Mouse (Mus musculus) hindbrain, embryonic 15.5 days (tissue): ENCODE measurements around the gene Adcyap1r1. TPM values are rescaled to one million over a fixed set of nuclear protein-coding genes. Genes with fewer than 3 reads are reported as not detected.

ENCODE experiments used
- ATAC-seq: fragments of 200-750 bp; cut with Nextera tagmentation; 2 replicates; pipeline ENCODE4 v1.8.0; 2017; ENCODE audit warnings: low read depth, moderate number of reproducible peaks, moderate TSS enrichment; ENCODE audit not compliant: low FRiP score
- H3K27ac ChIP-seq: fragments of 300-500 bp; sonication (generic); replicated peaks from 2 replicates; pipeline ENCODE4 v1.5.1; 2015; ENCODE audit warnings: mild to moderate bottlenecking, inconsistent platforms
- H3K27me3 ChIP-seq: fragments of 300-500 bp; sonication (generic); 2 replicates; pipeline ENCODE4 v1.6.1; 2015; ENCODE audit warnings: control low read depth, inconsistent platforms
- H3K36me3 ChIP-seq: fragments of 300-500 bp; sonication (generic); 2 replicates; pipeline ENCODE4 v1.6.1; 2015; ENCODE audit warnings: control low read depth, inconsistent platforms
- H3K4me1 ChIP-seq: fragments of 300-500 bp; sonication (generic); replicated peaks from 2 replicates; pipeline ENCODE4 v1.6.1; 2015; ENCODE audit warnings: control low read depth, inconsistent platforms
- H3K4me2 ChIP-seq: fragments of 300-500 bp; sonication (generic); 2 replicates; pipeline ENCODE4 v1.6.1; 2015; ENCODE audit warnings: moderate library complexity, mild to moderate bottlenecking, inconsistent platforms
- H3K4me3 ChIP-seq: fragments of 300-500 bp; sonication (generic); 2 replicates; pipeline ENCODE4 v1.5.1; 2015; ENCODE audit warnings: mild to moderate bottlenecking, inconsistent platforms
- H3K9ac ChIP-seq: fragments of 300-500 bp; sonication (generic); 2 replicates; pipeline ENCODE4 v1.6.1; 2015; ENCODE audit warnings: inconsistent platforms
- H3K9me3 ChIP-seq: fragments of 300-500 bp; sonication (generic); 2 replicates; pipeline ENCODE4 v1.6.1; 2016; ENCODE audit warnings: control low read depth, inconsistent platforms
- WGBS: fragments of 180-500 bp; shearing (Covaris S2); methylation state at CpG from one replicate; pipeline ENCODE4 v1.1.7; 2015; 5-methylcytosine and 5-hydroxymethylcytosine counted together
- polyA plus RNA-seq: library from polyadenylated mRNA; unstranded; fragments of >200 nt; fragmentation: Nextera tagmentation; extraction: Ambion mirVana; gene quantifications from 2 replicates; pipeline ENCODE4 v1.2.1, GENCODE M21; 2015

Adcyap1r1 gene
- polyA plus RNA-seq, 1 experiment from 2014 or later: 64.1 TPM

DNA sequence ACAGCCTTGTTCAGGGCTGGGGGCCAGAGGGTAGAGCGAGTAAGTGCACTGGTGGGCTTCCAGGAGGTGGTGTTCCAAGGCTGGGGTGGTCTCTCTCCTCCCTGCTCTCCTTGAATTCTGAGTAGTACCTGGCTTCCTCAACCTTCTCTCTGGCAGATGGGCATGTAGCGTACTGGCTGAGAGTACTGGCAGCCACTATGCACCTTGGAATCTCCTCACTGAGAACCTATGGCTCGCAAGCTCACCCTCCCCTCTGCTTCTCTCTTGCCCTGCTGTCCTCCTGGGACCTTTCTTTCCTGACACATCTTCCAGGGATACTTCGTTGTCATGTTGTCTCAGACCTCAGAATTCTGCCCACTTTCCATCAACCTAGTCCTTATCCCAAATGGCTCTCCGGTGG, 3.9 kb downstream of the Adcyap1r1 start:
- Histone ChIP-seq H3K9ac (0 out of 2 replicates have a peak overlapping the region, but pooled peaks have one; percentile 0), H3K9me3 (no peaks in the 10 kb centered on the region), H3K4me3 (peak overlapping the region; percentile 73; the same call in 1 of the 2 replicates), H3K36me3 (peaks cover 2% of the 10 kb centered on the region; the same call in 1 of the 2 replicates), H3K27me3 (no peaks in the 10 kb centered on the region), H3K27ac (no peak overlapping the region), H3K4me1 (peaks cover 83% of the 10 kb centered on the region), H3K4me2 (peak overlapping the region; percentile 71)
- WGBS: 68% methylated on average over 5 of the region's 5 CpGs
- ATAC-seq: no peak

DNA sequence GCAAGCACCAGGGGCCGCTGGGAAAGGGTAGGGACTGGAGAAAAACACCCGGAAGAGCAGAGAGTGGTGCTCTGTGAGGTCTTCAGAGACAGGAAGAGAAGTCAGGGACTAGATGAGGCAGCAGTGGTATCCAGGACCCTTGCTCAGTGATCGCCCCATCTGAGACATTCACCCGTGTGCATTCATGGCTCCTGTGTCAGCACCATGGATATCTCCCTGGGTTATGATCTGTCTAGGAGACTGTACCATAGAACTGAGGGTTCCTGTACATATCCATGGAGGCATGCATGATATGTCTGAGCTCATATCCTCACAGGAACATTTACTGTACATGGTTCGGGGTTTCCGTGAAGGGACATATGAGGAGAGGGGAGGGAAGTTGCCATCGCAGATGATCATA, 5.9 kb downstream of the Adcyap1r1 start:
- Histone ChIP-seq H3K36me3 (peaks cover 8% of the 10 kb centered on the region), H3K9ac (no peak overlapping the region), H3K27me3 (no peaks in the 10 kb centered on the region), H3K4me2 (no peak overlapping the region), H3K27ac (no peak overlapping the region), H3K4me3 (no peak overlapping the region), H3K9me3 (no peaks in the 10 kb centered on the region), H3K4me1 (peaks cover 75% of the 10 kb centered on the region)
- WGBS: 74% methylated on average over 7 of the region's 7 CpGs
- no peak for ATAC-seq

DNA sequence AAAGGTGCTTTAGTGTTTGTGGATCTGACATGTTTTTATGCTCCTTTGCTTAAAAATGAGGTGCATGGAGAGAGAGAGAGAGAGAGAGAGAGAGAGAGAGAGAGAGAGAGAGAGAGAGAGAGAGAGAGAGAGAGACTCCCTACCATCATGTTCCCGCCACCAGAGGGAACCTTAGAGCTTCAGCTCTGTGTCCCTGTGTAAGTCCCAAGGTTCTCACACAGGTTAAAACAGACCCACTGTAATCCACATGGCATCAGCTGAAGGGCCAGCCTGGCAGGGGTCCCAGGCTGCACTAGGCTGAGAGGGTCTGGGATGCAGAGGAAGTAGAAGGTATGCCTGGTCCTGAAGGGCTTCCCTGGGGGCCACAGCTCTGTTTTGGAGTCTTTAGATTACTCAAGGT, 6.4 kb downstream of the Adcyap1r1 start:
- Histone ChIP-seq H3K27me3 (no peaks in the 10 kb centered on the region), H3K4me2 (no peak overlapping the region), H3K4me3 (no peak overlapping the region), H3K9ac (no peak overlapping the region), H3K27ac (no peak overlapping the region), H3K9me3 (no peaks in the 10 kb centered on the region), H3K36me3 (peaks cover 11% of the 10 kb centered on the region), H3K4me1 (peaks cover 73% of the 10 kb centered on the region)
- ATAC-seq: no peak
- 37% methylated on average over 1 of the region's 1 CpGs for WGBS

DNA sequence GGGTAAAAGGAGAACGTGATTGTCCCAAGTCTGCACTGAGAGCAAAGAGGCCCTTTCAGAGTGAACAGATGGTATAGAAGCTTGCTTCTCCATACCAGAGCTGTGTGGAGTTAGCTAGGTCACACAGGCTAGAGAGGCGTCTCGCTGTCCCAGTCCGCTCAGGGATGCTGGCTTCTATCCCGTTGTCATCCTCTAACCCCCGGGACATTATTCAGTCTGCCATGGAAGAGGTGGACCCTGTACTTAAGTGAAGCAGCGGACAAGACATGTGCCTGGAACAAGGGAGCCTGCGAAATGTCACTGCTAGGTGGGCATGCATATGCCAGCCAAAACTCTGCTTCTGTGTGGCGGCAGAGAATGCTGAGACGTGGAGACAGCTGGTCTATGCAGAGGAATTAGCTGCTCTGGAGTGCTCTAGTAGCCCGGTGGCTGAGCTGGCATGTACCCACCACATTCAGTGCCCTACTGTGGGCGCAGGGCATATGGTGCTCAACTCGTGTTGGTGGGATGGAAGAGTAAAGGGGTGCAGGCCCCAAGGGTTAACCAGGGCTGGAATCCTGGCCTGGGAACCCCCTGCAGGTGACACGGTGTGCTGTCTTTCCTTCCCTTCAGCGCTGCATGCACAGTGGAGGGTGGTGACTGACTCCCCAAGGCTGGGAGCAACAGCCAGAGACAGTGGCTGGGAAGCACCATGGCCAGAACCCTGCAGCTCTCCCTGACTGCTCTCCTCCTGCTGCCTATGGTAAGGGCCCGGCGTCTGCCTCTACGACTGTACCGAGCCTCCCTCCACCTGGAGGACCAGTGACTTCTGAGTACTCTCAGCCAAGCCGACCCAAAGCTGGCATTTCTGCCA, 8.0 kb downstream of the Adcyap1r1 start:
- ATAC-seq: no peak; the same call in 1 of the 2 replicates
- H3K4me1 ChIP-seq: peaks cover 63% of the 10 kb centered on the region
- no peak overlapping the region for H3K4me2 ChIP-seq
- WGBS: 74% methylated on average over 20 of the region's 20 CpGs
- no peak overlapping the region for H3K4me3 ChIP-seq
- no peaks in the 10 kb centered on the region for H3K27me3 ChIP-seq
- H3K9ac ChIP-seq: no peak overlapping the region
- H3K9me3 ChIP-seq: no peaks in the 10 kb centered on the region
- H3K36me3 ChIP-seq: peaks cover 19% of the 10 kb centered on the region
- 0 out of 2 replicates have a peak overlapping the region, but pooled peaks have one; percentile 30 for H3K27ac ChIP-seq

DNA sequence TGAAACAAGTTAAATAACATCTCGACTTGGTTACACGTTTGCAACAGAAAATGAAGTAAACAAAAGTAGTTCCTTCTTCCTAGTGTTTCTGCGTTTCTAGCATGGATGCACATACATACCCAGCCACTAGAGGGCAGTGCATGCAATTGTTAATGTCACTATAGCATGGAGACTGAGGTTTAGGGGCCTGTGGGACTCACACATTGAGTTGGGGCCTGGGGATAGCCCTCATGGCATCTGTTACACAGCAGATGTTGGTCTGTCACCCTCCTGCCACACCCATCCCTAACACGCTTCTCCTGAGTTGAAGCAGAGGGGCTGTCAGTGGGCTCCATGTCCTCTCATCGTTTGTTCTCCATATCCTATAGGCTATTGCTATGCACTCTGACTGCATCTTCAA, 9.4 kb downstream of the Adcyap1r1 start:
- Histone ChIP-seq H3K4me2 (no peak overlapping the region), H3K9me3 (no peaks in the 10 kb centered on the region), H3K9ac (no peak overlapping the region), H3K4me3 (no peak overlapping the region), H3K36me3 (peaks cover 21% of the 10 kb centered on the region), H3K27ac (no peak overlapping the region), H3K27me3 (no peaks in the 10 kb centered on the region), H3K4me1 (peaks cover 54% of the 10 kb centered on the region)
- ATAC-seq: no peak
- 71% methylated on average over 5 of the region's 5 CpGs for WGBS

DNA sequence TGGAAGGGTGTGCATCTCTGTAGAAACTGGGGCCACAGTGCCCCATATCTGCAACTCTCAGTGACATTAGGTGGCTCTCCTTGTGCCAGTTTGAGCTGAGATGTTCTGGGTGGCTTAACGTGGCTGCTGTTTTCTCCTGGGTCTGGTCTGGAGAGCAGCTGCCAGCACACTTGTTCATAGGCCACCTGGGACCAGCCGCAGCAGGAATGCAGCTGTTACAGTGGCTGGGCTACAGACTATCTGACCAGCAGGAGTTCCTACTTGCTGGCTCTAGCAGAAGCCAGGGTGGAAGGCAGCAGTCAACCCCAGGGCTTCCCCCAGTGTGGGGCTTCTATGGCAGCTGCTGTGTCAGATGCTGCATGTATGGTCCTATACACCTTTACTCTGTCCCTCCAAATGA, 9.9 kb downstream of the Adcyap1r1 start:
- ATAC-seq: no peak
- no peak overlapping the region for H3K9ac ChIP-seq
- no peaks in the 10 kb centered on the region for H3K27me3 ChIP-seq
- no peaks in the 10 kb centered on the region for H3K9me3 ChIP-seq
- H3K4me2 ChIP-seq: no peak overlapping the region
- WGBS: 60% methylated on average over 2 of the region's 2 CpGs
- no peak overlapping the region for H3K27ac ChIP-seq
- peaks cover 53% of the 10 kb centered on the region for H3K4me1 ChIP-seq
- no peak overlapping the region for H3K4me3 ChIP-seq
- H3K36me3 ChIP-seq: peaks cover 21% of the 10 kb centered on the region

DNA sequence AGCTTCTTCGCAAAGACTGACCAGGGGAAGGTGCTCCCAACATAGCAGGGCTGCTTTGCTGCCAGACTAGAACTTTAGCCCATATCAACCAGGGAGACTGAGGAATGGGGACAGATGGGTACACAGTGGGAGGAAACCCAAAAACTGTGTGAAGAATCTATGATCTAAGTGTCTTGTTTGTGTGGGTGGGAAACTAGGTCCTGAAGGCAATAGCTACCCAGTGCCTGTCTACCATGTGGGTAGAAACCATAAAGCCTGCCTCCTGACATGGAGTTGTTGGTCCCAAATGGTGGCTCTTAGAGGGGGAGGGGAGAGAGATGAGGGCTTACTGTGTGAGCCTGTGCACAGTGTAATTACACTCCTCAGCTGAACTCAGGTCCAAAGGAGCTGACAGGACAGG, 10.6 kb downstream of the Adcyap1r1 start:
- Histone ChIP-seq H3K9me3 (no peaks in the 10 kb centered on the region), H3K27me3 (no peaks in the 10 kb centered on the region), H3K9ac (no peak overlapping the region), H3K4me2 (no peak overlapping the region), H3K36me3 (peaks cover 21% of the 10 kb centered on the region), H3K4me3 (no peak overlapping the region), H3K4me1 (peaks cover 48% of the 10 kb centered on the region), H3K27ac (no peak overlapping the region)
- ATAC-seq: no peak
- WGBS: 72% methylated on average over 1 of the region's 1 CpGs

DNA sequence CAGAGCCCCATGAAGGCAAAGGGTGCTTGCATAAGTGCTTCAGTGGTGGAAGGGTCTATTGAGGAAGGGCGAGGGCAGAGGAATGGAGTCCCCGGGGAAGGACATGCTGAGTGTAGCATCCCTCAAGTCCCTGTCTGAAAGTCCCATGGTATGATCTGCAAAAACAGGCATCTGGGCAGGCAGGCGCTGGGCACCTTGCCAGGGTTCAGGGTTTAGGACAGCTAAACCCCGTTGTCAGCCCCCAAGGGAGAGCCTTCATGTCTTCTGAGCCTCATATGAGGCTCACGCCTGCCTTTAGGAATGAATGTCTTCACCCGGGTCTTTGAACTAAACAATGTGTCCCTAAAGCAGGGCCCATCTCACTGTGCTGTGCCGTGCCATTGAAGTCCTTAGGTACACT, 12.2 kb downstream of the Adcyap1r1 start:
- Histone ChIP-seq H3K4me2 (no peak overlapping the region), H3K4me1 (peaks cover 41% of the 10 kb centered on the region), H3K36me3 (peaks cover 21% of the 10 kb centered on the region), H3K9ac (no peak overlapping the region), H3K4me3 (no peak overlapping the region), H3K27ac (no peak overlapping the region), H3K9me3 (no peaks in the 10 kb centered on the region), H3K27me3 (no peaks in the 10 kb centered on the region)
- ATAC-seq: no peak
- 75% methylated on average over 7 of the region's 7 CpGs for WGBS

DNA sequence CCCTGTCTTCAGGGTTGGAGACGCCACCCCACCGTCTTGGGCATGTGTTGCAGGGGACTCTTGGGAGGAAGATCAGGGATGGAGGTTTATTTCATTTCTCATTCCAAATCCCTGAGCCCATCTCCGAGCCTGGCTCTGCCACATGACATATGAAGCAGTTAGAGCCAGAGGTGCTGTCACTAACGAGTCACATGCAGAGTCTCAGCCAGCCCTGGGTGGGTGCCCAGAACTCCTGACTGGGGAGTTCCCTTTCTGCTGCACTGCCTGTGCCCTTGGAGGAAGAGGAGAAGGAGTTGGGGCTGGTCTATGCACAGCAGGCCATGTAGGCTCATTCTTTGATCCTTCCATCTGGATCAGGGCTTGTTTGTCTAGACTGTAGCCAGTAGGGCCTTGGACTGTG, 13.5 kb downstream of the Adcyap1r1 start:
- WGBS: 62% methylated on average over 4 of the region's 4 CpGs
- no peaks in the 10 kb centered on the region for H3K27me3 ChIP-seq
- H3K9ac ChIP-seq: no peak overlapping the region
- no peak overlapping the region for H3K4me2 ChIP-seq
- H3K27ac ChIP-seq: no peak overlapping the region
- peaks cover 28% of the 10 kb centered on the region for H3K36me3 ChIP-seq
- peaks cover 28% of the 10 kb centered on the region for H3K4me1 ChIP-seq
- no peak overlapping the region for H3K4me3 ChIP-seq
- no peaks in the 10 kb centered on the region for H3K9me3 ChIP-seq
- ATAC-seq: no peak

DNA sequence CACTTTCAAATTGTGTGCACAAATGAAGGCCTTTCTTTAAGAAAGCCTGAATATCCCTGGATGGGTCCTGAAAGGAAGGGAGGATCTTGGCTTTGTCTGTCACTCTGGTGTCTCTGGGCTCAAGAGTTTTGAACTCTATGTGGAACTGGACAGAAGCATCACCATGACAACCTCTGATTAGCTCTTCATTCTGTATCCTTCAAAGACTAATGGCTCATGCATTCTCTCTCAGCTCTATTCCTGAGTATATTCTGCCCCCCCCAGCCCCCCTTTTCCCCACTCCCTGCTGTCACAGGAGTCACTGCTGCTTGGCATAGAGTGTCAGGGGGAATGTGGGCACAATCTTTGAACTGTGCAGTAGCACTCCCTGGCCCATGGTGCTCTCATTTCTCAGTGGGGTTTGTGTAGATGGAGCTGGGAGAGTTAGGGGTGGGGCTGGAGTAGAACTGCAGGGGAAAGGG, 14.6 kb downstream of the Adcyap1r1 start:
- Histone ChIP-seq H3K9me3 (no peaks in the 10 kb centered on the region), H3K4me3 (no peak overlapping the region), H3K27me3 (no peaks in the 10 kb centered on the region), H3K36me3 (peaks cover 24% of the 10 kb centered on the region), H3K4me2 (no peak overlapping the region), H3K9ac (no peak overlapping the region), H3K4me1 (peaks cover 25% of the 10 kb centered on the region; the same call in 1 of the 2 replicates), H3K27ac (no peak overlapping the region)
- 0 out of 2 replicates have a peak, but pooled peaks have one; percentile 16 for ATAC-seq

DNA sequence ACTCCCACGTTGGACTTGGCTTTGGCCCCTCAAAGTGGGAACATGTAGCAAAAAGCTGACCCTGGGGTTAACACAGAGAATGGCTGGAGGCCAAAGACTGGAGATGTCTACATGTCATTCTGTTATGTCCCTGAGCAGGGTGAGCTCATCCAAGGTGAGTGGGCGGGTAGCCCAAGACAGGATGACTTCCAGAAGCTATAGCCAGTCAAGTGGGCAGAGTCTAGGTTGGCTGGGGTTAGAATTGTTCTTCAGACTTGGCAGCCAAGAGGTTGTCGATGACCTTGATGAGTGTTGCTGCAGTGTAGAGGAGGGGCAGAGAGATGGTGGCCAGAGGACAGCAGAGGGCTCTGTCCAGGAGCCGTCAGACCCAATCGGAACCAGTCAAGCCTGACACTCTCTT, 18.9 kb downstream of the Adcyap1r1 start:
- no peak overlapping the region for H3K4me2 ChIP-seq
- WGBS: 80% methylated on average over 5 of the region's 5 CpGs
- no peaks in the 10 kb centered on the region for H3K27me3 ChIP-seq
- no peak overlapping the region for H3K9ac ChIP-seq
- no peak overlapping the region for H3K27ac ChIP-seq
- peaks cover 24% of the 10 kb centered on the region for H3K36me3 ChIP-seq
- no peaks in the 10 kb centered on the region for H3K9me3 ChIP-seq
- H3K4me1 ChIP-seq: peaks cover 20% of the 10 kb centered on the region; the same call in 1 of the 2 replicates
- no peak overlapping the region for H3K4me3 ChIP-seq
- no peak for ATAC-seq

DNA sequence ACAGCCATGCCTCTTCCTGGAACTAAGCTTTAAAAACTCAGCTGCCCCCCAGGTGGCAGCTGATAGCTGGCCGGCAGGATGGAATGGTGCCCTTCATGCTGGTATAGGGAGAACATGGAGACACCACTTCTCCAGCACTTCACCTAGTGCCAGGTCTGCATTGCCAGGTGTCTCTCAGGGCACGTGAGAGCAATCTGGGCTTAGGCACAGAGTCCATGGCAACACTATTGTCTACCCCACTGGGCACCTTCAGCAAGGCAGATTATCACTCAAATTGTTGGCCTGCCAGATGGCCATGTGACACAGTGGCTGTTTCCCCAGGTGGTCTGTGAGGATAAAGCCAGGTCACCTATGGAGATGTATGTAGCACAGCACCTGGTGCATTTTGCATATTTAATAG, 20.6 kb downstream of the Adcyap1r1 start:
- H3K4me2 ChIP-seq: no peak overlapping the region
- WGBS: 48% methylated on average over 2 of the region's 2 CpGs
- ATAC-seq: no peak

More for the DNA sequence above, 20.6 kb downstream of the Adcyap1r1 start:
- Histone ChIP-seq H3K4me3 (no peak overlapping the region), H3K27me3 (no peaks in the 10 kb centered on the region), H3K4me1 (peaks cover 10% of the 10 kb centered on the region; the same call in 1 of the 2 replicates), H3K27ac (no peak overlapping the region), H3K36me3 (peaks cover 31% of the 10 kb centered on the region), H3K9ac (no peak overlapping the region), H3K9me3 (no peaks in the 10 kb centered on the region)
